Mouse (Mus musculus) liver, embryonic 12.5 days (tissue): ENCODE measurements around the gene Olfm1. TPM values are rescaled to one million over a fixed set of nuclear protein-coding genes. Genes with fewer than 3 reads are reported as not detected.

ENCODE experiments used
- ATAC-seq: fragments of 200-750 bp; cut with Nextera tagmentation; 2 replicates; pipeline ENCODE4 v1.8.0; 2017; ENCODE audit warnings: moderate number of reproducible peaks, mild to moderate bottlenecking, moderate library complexity
- H3K27ac ChIP-seq: fragments of 300-500 bp; sonication (generic); 2 replicates; pipeline ENCODE4 v1.5.1; 2016; ENCODE audit warnings: mild to moderate bottlenecking
- H3K27me3 ChIP-seq: fragments of 300-500 bp; sonication (generic); replicated peaks from 2 replicates; pipeline ENCODE4 v1.6.1; 2016; ENCODE audit warnings: mild to moderate bottlenecking, moderate library complexity
- H3K36me3 ChIP-seq: fragments of 300-500 bp; sonication (generic); 2 replicates; pipeline ENCODE4 v1.6.1; 2016; ENCODE audit warnings: mild to moderate bottlenecking, moderate library complexity
- H3K4me1 ChIP-seq: fragments of 300-500 bp; sonication (generic); 2 replicates; pipeline ENCODE4 v1.6.1; 2016
- H3K4me2 ChIP-seq: fragments of 300-500 bp; sonication (generic); 2 replicates; pipeline ENCODE4 v1.6.1; 2016; ENCODE audit warnings: mild to moderate bottlenecking, moderate library complexity
- H3K4me3 ChIP-seq: fragments of 300-500 bp; sonication (generic); 2 replicates; pipeline ENCODE4 v1.5.1; 2016; ENCODE audit warnings: mild to moderate bottlenecking, moderate library complexity
- H3K9ac ChIP-seq: fragments of 300-500 bp; sonication (generic); 2 replicates; pipeline ENCODE4 v1.6.1; 2016; ENCODE audit warnings: mild to moderate bottlenecking, moderate library complexity
- H3K9me3 ChIP-seq: fragments of 300-500 bp; sonication (generic); replicated peaks from 2 replicates; pipeline ENCODE4 v1.6.1; 2016; ENCODE audit warnings: mild to moderate bottlenecking, moderate library complexity
- WGBS: fragments of 180-500 bp; shearing (Covaris S2); methylation state at CpG from one replicate; pipeline ENCODE4 v1.1.7; 2016; ENCODE audit not compliant: insufficient replicate concordance; 5-methylcytosine and 5-hydroxymethylcytosine counted together
- polyA plus RNA-seq: library from polyadenylated mRNA; unstranded; fragments of >200 nt; fragmentation: Nextera tagmentation; extraction: Ambion mirVana; gene quantifications from 2 replicates; pipeline ENCODE4 v1.2.1, GENCODE M21; 2016

Gene Olfm1
- polyA plus RNA-seq, 1 experiment from 2014 or later = 2.9 TPM

- no peak overlapping the region for H3K4me2 ChIP-seq
- no peak for ATAC-seq
- peaks cover 6% of the 10 kb centered on the region; the same call in 1 of the 2 replicates for H3K27me3 ChIP-seq
- no peak overlapping the region for H3K9ac ChIP-seq
- no peak overlapping the region for H3K27ac ChIP-seq
- no peak overlapping the region for H3K4me3 ChIP-seq
- WGBS = 41% methylated on average over 3 of the region's 3 CpGs
- H3K36me3 ChIP-seq = no peaks in the 10 kb centered on the region
- no peaks in the 10 kb centered on the region for H3K9me3 ChIP-seq
- no peaks in the 10 kb centered on the region for H3K4me1 ChIP-seq
Observed at GRCm38 (mm10) chr2:28275345-28275744, 82.6 kb downstream of the Olfm1 start.

GRCm38 (mm10) chr2:28278150-28278549 is 85.4 kb downstream of the Olfm1 start:
- Histone ChIP-seq H3K9ac (no peak overlapping the region), H3K4me2 (no peak overlapping the region), H3K36me3 (no peaks in the 10 kb centered on the region), H3K27me3 (no peaks in the 10 kb centered on the region), H3K9me3 (no peaks in the 10 kb centered on the region), H3K4me3 (no peak overlapping the region), H3K4me1 (no peaks in the 10 kb centered on the region), H3K27ac (no peak overlapping the region)
- WGBS = 8% methylated on average over 7 of the region's 7 CpGs
- no peak for ATAC-seq

DNA sequence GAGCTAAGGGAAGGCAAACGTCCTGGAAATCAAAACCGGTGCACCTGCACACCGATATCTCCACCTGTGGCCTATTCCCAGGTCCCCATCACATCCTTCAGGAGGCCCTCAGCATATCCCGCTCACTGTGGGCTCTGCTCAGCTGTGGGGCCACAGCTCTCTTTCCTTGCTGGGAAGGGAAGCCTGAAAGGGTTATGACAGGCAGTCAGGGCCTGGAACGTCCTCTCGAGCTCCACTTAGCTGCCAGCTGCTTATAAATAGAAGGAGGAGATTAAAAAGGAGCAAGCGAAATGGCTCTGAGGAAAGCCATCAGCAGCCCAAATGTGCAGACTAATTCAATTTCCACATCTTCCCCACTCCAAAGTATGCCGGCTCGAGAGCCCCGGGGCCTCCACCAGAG is 86.1 kb downstream of the Olfm1 start:
- Histone ChIP-seq H3K9me3 (no peaks in the 10 kb centered on the region), H3K4me3 (no peak overlapping the region), H3K4me1 (no peaks in the 10 kb centered on the region), H3K36me3 (no peaks in the 10 kb centered on the region), H3K9ac (no peak overlapping the region), H3K27me3 (no peaks in the 10 kb centered on the region), H3K4me2 (no peak overlapping the region), H3K27ac (no peak overlapping the region)
- no peak for ATAC-seq
- WGBS = 78% methylated on average over 10 of the region's 10 CpGs

Other genes starting within 250 kb of the Olfm1 start
- gene Fcnb, start 108.1 kb upstream of the Olfm1 start, polyA plus RNA-seq = 6.0 and 8.5 TPM in 2 replicates